Mouse (Mus musculus): ENCODE measurements around the gene Synj1.
A peak's percentile ranks its signal among the peaks of the same experiment; 100 is the strongest.

The Synj1 gene

DNA sequence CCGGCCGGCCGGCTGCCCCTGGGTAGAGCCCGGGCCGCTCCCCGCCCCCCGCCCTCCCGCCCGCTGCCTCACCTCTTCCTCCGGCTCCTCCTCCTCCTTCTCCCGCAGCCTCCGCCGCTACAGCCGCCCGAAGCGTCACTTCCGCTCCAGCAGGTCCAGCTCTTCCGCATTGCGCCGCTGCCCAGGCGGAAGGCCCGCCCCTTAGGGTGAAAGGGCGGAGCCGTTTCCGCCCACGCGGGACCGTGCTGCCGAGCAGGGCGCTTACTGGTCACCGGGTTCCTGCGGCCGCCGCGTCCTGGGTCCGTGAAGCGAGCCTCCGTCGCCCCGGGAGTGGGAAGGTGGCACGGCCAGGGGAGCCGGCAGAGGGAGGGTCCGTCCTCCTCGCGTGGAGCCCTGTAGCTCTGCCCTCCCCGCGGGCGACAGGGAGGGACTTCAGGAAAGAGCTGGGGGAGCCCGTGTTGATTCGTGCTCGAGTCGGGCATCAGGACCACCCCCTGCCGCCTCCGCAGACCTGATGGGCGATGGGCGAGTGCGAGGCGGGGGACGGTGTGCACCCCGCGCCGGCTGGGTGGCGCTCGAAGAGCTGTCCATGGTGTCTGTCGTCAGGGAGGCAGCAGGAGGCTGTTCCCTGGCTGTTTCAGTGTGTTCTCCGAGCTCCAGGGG, at the start of gene Synj1:
Synj1 (minus strand) TSS at position 288 of the 663 bp plus-strand sequence.
- peak; percentile 86 to 88 for DNase-seq

DNA sequence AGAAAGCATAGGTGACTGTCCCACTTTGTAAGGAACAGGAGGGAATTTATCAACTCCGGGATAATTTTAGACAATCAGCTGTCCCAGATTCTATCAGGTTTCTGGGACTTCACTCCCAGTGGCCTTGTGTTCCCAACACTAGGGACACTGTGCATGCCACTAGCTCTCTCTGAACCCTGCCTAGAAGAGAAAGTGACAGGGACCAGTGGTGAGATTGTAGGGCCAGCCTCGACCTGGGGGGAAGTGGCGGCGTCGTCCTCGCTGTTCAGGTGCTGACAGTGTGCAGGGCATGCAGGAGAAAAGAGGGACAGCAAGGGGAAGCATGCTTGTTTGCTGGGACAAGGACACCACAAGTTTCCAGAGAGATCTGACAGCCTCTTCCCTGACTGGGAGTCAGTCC, 46.6 kb upstream of the Synj1 start:
- DNase-seq = no peak

DNA sequence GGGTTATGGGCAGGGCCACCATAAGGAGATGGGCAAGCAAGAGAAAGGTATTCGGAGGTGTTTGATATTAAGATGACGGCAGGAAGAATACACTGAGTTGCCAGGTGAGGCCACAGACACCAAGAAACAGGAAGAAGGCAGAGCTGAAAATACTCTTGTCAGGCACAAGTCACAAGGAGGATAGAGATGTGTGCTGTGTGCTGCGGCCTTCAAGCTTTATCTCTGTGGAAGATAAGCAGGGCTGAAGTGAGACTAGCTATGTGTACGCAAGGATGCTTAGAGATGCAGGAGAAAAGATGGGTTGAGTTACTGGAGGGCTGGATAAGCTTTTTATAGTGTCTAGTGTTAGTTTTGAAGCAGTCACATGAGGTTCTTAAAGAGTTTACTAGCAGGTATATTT, 46.2 kb upstream of the Synj1 start:
- DNase-seq = no peak

DNA sequence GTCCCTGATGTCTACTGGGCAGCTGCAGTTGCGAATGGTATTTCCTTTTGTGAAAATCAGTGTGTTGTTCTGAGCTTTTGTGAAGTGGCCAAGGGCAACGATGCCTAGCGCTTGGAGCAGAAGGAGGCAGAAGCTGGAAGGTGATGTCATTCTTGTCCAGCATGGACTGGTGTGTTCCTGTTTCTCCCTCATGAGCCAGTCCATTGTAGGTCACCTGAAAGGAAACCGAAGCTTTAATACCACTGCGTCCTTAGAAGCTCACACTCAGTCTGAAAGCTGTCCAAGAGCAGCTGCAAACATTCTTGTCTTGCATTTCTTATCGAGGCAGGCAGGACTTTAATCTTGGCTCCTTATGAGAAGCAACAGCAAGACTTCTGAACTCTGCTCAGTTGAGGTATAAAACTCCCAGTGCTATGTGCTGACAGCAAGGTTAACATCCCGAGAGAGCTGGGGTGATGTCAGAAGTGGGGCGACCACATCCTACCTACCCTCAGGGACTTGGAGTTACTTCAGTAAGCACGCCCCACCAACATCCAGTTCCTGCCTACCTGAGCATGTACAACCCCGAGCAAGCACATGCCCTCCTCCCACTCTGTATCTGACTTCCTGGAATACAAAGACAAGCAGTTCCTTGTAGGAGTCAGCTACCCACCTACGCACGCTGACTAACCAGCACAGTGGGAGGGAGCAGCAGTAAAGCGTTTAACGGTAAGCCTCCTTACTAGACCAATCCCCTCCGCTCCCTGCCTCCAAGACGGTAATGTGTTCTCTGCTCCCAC, 45.1 kb upstream of the Synj1 start:
- peak; percentile 34 to 67 for DNase-seq

DNA sequence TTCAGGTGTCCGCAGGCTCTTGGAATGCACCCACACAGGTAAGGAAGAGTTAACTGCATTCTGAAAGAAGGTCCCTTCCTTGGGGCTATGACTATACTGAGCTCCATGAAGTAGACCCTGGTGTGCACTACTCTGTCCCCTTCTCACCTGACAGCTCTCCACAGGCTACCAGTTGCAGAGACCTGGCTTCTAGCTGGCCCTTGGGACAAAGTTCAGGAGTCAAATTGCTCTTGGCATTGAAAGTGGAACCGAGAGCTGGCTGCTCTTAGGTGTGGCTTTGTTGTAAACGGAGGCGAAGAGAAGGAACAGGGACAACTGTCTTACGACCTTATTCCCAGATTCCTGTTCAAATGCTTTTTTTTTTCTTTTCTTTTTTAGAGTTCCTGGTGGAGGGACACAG, 44.0 kb upstream of the Synj1 start:
- DNase-seq = no peak

DNA sequence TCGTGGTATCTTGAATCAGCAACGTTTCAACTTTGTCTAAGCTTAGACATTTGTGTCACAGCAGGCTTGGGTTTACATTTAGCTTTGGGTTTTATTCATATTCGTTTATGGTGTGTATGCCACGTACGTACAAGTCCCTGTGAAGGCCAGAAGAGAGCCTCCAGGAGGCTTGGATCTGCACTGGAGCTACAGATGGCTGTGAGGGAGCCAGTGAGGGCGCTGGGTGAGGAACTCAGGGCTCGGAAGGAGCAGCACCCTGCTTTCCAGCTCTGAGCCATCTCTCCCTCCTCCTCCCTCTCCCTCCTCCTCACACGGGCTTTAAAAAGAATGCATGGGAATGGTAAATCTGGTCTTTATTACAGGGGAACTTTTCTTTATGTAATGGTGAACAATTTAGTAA, 42.5 kb upstream of the Synj1 start:
- DNase-seq = no peak

DNA sequence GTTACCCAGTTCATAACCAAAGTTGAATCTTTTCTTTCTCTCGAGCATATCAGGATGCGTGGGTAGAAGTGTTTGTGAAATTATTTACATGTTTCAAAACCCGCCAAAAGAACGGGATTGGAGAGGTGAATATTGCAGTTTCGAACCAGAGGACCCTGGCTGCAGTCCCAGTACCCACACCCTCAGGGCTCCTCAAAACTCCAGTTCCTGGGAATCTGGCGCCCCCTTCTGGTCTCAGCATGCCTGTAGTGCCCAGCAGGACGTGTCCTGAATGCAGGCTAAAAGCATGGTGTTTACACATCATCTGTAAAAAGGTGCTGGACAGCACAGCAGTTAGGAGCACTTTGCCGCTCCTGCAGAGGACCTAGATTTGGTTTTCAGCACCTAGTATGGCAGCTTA, 34.4 kb upstream of the Synj1 start:
- DNase-seq = peak; percentile 11 to 20

DNA sequence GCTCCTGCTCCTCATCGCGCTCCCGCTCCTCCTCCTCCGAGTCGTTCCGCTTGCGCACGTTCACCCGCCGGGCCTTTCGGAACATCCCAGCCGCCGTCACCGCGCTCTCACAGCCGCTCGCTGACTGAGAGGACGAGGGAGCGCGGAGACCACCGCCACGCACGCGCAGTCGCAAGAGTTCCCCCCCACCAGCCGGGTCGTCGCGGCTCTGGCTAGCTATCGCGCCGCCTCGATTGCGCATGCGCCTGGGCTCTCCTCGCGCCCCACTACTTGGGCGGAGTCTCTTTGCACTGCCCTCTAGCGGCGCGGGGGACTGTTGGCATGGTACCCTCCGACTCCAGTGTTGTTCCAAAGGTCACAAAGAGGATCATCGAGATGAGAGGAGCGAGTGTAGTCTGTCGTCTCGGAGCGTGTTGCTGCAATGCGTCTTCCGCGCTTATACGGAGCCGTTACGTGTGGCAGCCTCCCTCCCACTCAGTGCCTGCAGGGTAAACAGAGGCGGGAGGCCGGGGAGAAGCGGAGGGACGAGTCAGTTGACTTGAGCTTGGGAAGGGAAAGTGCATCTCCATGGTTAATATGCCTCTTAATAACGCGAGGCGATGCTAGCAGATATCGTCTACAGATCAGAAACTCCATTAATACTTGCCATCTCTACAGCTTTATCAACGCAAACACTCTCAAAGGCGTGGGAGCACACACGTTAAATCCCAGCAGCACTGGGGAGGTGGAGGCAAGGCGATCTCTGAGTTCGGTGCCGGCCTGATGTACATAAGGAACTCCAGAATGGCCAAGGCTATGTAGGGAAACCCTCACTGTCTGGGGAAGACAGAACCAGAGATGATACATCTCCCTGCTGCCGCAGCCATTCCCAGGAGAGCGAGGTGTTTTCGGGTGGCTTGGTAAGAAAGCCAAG, 33.4 kb upstream of the Synj1 start, which contains the start of gene Paxbp1:
Paxbp1 (minus strand) TSS at position 274 of the 913 bp plus-strand sequence.
- DNase-seq = peak; percentile 98

DNA sequence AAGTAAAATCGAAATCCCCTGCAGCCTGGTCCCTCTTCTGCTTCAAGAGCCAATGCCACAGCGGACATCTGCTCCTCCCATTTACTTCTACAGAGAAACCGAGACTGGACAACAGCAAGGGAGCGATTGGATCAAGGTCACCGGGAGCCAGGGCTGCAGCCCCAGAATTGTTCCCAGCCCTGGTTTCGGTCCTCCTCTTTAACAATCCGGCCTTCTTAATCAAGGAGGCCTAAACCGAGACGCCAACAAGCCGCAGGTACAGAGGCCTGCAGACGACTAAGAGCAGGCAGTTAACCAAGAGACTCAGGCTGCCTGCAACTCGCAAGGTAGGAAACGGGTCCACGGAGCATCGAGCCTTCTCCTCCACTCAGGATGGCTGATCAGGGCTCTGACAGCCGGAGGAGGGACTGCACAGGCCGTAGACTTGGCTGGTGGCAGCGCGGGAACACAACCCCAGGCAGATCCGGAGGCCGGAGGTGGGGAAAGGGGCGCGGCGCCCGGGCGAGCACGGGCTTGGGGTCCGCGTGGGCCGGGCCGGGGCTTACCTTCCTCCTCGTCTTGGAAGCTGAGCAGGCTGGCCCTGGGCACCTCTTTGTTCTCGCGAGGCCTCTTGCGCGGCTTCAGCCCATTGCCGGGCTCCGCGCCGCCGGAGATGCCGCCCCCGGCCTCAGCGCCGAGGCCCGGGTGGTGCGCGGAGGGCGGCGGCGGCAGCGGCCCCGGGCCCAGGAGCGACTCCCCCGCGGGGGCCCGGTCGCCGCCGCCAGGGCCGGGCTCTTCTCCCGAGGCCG, 32.5 kb upstream of the Synj1 start:
- peak; percentile 54 to 60 for DNase-seq

DNA sequence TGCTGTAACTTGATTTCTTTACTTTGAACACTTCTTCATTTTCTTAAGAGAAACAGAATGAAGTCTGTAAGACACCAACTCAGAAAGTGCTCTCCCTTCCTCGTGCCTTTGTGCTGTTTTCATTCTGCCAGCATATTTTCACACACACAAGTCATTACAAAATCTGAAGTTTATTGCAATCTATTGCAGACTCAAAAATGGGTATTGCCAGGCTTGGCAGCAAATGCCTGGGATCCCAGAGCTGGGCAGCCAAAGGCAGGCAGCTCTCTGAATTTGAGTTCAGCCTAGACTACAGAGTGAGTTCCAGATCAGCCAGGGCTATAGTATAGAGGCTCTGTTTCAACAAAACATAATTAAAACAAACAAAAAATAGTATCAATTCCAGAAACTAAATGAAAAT, 31.5 kb upstream of the Synj1 start:
- DNase-seq = no peak

DNA sequence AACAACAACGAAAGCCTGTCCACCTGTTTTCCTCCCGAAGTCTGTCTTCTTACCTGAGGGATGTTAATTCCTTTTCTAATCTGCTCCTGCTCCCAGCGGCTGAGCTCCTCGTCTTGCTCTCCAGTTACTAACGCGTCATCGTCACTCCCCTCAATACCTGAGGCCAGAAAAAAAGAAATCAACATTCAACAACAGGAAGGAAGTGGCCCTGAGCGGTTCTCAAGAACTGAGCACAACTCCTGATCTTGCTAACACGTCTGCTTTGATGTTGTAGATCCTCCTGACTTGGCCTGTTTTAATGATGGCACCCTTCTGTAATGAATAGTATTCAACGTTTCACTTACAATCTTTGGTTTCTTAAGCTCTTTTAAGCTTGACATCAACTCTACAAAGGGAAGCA, 24.8 kb upstream of the Synj1 start:
- no peak for DNase-seq

DNA sequence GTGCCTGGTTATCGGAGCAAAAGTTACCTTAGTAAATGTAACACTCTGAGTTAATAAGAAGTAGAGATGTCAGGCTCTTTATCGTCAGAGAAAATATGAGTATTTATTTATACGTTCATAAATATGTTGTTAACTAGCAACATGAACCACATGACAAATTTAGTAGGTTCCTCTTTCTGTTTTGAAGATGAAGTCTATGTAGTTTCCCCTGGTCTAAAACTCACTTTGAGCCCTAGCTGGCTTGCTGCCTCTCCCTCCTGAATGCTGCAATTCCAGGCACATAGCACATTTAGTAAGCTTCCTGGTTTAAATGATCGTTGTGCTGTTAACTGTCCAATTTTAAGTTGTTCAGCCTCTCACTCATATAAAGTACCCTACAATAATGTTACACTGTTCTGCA, 19.6 kb upstream of the Synj1 start:
- DNase-seq = no peak

DNA sequence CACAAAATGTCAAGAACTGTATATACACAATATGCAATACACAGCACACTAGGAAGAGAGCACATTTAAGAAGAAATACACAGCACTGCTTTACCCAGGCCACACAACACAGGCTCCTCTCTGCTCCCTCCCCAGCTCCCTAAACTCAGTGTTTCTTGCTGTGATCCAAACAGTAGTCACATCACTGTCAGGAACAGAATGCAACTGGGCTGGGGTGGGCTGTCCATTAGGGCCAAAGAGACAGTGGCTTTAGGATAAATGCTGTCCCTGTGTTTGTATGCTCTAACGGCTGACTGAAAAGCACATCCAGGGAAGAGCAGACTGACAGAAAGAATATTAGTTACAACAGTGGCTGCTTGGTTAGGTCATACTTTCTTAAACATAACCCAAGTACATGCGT, 18.8 kb upstream of the Synj1 start:
- DNase-seq = no peak

DNA sequence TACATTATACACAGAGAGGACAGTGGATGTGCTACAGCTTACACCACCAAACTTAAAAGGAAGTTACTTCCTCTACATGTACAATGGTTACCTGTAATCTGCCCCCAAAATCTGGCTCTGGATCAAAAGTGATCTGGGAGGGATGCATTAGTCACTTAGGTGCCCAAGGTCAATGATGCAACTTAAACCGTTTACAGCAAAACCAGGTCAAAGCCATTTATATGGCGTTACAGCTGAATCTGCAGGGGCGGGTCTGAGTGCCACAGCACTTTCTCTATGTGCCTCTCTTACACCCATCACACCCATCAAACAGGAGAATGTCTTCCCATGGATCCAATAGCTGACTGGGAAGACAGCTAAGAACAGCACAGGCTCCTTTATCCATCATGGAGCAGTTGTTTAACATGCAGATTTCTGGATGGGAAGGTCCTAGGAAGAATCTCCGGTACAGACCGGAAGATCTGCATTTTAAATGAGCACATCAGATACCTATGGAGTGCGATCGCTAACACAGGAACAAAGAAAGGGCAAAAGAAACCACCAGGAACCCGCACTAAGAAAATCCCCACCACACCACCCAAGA, 18.1 kb upstream of the Synj1 start:
- no peak for DNase-seq

DNA sequence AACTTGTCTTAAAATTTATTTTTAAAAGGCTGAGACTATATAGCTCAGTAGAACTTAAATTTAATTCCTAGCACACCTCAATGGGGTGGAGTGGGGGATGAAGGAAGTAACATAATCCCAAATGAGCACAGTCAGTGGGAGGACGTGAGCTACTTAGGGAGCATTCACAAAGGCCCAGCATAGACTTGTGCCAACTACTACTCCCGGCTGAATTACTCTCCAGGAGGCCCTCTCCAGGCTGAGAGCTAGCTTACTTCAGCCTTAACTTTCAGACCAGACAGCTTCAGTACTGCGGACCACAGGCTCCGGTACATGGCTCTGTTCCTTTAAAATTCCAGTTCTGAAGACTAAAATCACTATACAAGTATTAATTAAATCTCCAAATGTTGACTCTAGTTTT, 15.2 kb upstream of the Synj1 start:
- no peak for DNase-seq

DNA sequence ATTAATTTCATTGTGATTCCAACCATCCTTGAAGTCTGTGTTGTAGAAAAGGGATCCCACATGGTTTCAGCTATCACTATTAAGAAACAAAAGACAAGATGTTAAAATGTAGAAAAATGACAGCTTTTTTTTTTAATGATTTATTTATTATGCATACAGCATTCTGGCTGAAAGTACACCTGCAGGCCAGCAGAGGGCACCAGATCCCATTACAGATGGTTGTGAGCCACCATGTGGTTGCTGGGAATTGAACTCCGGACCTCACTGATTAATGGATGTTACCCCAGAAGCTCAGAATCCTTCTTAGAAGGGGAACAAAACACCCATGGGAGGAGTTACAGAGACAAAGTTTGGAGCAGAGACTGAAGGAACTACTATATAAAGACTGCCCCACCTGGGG, 12.3 kb upstream of the Synj1 start:
- no peak for DNase-seq

DNA sequence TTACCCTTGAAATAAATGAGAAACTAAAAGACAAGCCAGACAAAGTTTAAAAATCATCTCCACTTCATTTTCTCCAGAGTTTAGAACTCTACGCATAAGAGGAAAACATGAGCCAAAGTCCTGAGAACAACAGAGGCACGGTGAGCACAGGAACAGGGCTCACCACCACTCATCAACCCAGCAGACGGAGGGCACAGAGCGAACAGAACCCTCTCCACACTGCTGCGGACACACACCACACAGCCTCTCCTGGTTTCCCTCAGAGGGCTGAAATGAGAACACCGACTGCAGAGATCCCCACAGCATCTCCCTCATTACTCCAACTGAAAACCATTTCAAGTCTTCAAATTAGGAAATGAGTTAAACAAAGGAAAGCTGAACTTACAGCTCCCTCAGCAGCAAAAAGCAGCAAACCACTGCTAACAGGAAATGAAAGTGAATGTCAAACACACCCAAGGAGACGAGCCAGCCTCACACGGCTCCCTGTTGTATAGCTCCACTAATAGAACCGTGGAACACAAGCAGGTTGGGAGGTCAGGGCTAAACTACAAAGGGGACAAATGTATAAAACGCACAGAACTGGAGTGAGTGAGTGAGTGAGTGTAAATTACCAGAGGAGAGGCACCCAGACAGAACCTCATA, 9.9 kb upstream of the Synj1 start:
- no peak for DNase-seq

DNA sequence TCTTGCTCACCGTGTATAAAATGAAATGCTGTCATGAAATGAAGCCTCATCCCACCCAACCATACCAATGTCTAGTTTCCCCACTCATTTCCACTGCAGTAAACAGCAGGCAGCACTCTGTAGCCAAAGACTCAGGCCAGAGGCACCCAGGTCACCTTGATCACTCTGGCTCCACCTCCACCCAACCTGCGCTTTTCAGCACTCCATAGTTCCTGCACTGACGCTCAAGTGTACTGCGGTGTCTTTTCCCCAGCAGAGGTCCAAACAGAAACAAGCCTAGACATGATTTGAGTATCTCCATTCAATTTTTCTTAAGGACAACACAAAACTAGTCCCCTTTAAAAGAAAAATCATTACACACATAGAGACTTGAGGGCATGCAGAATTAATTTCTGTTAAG, 8.4 kb upstream of the Synj1 start:
- no peak for DNase-seq

DNA sequence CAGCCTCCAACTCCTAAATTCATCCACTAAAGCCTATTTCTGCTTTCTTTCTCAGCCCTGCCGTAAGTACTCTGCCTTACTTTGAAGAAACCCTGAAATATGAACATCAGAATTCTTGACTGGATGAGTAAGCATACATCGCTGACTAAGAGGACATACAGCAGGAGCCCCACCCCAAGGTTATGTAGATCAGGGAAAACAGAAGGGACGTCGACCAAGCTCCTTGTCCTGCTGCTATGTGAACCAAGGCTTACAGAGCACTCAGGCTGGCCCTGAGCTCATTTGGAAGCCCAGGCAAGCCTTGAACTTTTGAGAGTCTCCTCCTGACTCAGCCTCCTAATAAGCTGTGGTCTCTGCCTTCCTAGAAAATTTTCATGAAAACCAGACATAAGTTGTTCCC, 4.7 kb upstream of the Synj1 start:
- DNase-seq = no peak

DNA sequence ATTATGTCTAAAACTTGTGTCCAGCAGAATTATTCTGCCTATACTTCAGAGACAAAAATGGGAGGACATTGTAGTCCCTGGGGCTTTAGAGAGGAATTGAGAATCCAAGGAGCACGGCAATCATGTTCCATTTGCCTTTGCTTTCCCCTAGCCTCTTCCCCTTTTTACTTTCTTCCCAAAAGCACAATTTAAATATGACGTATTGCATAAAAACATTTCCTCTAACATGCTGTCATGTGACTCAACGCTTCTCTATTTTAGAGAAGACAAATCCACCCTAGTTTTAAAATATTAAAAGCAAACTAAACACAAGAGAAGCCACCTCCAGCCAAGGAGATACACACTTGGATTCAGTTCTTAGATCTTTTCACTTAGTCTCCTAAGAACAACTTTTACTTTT, 739 bp upstream of the Synj1 start:
- DNase-seq = no peak

DNA sequence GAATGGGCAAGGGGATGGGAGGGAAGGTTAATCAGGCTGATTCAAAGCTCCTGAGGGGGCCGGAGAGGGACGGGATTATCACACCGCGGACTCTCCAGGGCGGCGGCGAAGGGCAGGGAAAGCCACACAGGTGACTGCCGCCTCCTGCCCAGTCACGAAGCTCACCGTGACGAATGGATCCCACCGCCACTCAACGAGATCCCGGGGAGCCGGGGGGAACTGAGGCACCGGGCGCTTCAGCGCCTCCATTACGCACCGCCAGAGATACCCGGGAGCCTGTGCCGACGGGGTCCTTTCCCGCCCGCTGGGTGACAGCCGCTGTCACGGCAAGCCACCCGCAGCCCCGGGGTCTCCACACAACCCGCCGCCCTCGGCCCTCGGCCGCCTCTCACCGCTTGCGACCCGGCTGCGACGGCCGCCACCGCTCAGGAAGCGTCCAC, 507 bp downstream of the Synj1 start:
- DNase-seq = no peak

All from thymus, adult 18-20 months (tissue).